ENCODE assay signal across 11 mouse cellular contexts in the genomic region with DNA sequence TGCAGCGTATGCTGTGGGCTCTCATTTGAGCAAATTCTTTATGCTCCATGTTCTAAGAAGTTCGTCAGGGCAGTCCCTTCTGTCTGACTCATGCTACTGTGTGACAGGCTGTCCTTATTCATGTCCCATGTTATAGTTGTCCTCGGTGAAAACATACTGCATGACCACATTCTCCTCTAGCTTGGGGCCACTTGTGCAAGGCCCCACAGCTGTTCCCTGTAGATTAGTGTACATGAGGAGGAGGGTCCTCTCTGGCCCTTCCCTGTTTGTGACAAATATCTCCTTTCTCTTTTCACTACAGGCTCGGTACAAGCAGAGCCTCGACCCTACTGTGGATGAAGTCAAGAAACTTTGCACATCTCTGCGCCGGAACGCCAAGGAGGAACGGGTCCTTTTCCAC.
"Had no signal": no experiment of that assay in that cellular context is flagged by ENCODE, and none has a peak within 500 bp of the region (broad histone marks: within the 10 kb centered on the region; RNA-seq: fewer than 3 reads in every experiment).

No protein-coding gene starts in this region.

- DNase-seq: kidney, adult 11 months; kidney, adult 9 months; kidney, postnatal 36 days; midbrain, embryonic 14.5 days; spleen, adult 18-20 months; thymus, adult 18-20 months; thymus, postnatal 14 days had no signal

- H3K36me3 ChIP-seq: lung, embryonic 15.5 days had no signal

- H3K27me3 ChIP-seq: limb, embryonic 12.5 days; lung, embryonic 15.5 days; neural tube, embryonic 12.5 days had no signal

- H3K9ac ChIP-seq: limb, embryonic 12.5 days; lung, embryonic 15.5 days; neural tube, embryonic 12.5 days had no signal

- H3K4me3 ChIP-seq: limb, embryonic 12.5 days; lung, embryonic 15.5 days; neural tube, embryonic 12.5 days had no signal

- H3K4me2 ChIP-seq: limb, embryonic 12.5 days; lung, embryonic 15.5 days; neural tube, embryonic 12.5 days had no signal

- H3K4me1 ChIP-seq: limb, embryonic 12.5 days; neural tube, embryonic 12.5 days had no signal

- H3K27ac ChIP-seq: kidney, postnatal 0 days; limb, embryonic 12.5 days; lung, embryonic 15.5 days; neural tube, embryonic 12.5 days had no signal

- H3K9me3 ChIP-seq: limb, embryonic 12.5 days; lung, embryonic 15.5 days; neural tube, embryonic 12.5 days had no signal
